Mouse (Mus musculus): Measurements from ENCODE around the gene H2-DMb2. TPM values are rescaled to one million over a fixed set of nuclear protein-coding genes. Genes with fewer than 3 reads are reported as not detected.

The H2-DMb2 gene
- total and polyA plus RNA-seq, 2 experiments from 2014 or later = 0.38 TPM; not detected in 1

DNA sequence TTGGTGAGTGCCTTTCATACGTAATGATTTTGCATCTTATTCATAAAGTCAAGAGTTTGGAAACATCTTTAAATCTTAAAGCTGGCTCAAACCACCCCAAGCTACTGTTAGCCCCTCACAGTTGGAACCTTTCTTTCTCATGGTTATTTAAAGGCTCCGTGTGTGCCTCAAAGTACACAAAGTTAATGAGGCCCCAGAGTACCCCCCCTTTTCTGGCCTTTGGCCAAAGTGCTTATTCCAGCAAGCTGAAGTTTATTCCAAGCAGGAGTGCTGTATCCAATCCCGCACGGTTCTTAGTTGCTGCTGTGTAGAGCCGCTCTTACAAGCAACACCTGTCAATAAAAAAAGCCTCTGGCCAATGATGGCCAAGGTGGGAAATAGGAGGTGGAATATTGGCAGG, 43.6 kb upstream of the H2-DMb2 start:
- H3K4me1 ChIP-seq (ENCODE audit: control insufficient read depth, insufficient read depth) = peaks cover 3% of the 10 kb centered on the region; the same call in 1 of the 2 replicates
- H3K36me3 ChIP-seq (replicated peaks; ENCODE audit: control insufficient read depth, insufficient read depth, low read length) = no peaks in the 10 kb centered on the region
- H3K4me2 ChIP-seq (ENCODE audit: low read depth, low read length) = no peak overlapping the region
- no peak for TF ChIP-seq CTCF (IDR thresholded peaks at IDR 0.05; ENCODE audit: low read depth)
- H3K27me3 ChIP-seq (ENCODE audit: control insufficient read depth, insufficient read depth, low read length) = 0 out of 2 replicates have a peak, but pooled peaks cover 1% of the 10 kb centered on the region
- H3K9ac ChIP-seq (replicated peaks; ENCODE audit: low read depth, low read length) = no peak overlapping the region
- no peaks in the 10 kb centered on the region for H3K9me3 ChIP-seq (replicated peaks; ENCODE audit: control insufficient read depth, low read length)
- no peak overlapping the region for H3K27ac ChIP-seq (ENCODE audit: low read depth)
- ATAC-seq (ENCODE audit: insufficient read depth, low read depth) (no peak), DNase-seq (ENCODE audit: low spot score) (no peak)
- H3K4me3 ChIP-seq (ENCODE audit: low read depth, low read length) = no peak overlapping the region
- 57% methylated on average over 5 of the region's 5 CpGs for WGBS

DNA sequence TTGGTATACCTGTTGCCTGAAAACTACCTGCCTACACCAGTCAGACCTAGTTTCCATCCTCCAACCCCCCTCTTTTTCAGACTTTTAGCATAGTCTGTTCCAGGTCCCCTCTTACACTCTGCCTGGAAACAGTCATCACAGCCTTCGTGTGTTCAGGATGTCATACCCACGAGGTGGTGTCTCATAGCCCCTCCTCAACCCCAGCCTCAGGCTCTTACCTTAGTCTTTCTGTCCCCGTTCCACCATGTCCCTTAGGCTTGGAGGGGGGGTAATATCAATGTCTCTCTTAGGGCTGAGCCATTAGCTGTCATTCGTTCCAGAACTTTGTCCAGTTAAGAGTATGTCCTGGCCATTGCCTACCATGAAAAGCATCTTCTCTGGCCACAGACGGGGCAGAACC, 41.9 kb upstream of the H2-DMb2 start:
- H3K9ac ChIP-seq (replicated peaks; ENCODE audit: low read depth, low read length) = no peak overlapping the region
- 26% methylated on average over 5 of the region's 5 CpGs for WGBS
- no peak for TF ChIP-seq EP300 (IDR thresholded peaks at IDR 0.05; ENCODE audit: low read depth)
- no peaks in the 10 kb centered on the region for H3K27me3 ChIP-seq (ENCODE audit: control insufficient read depth, insufficient read depth, low read length)
- no peaks in the 10 kb centered on the region for H3K36me3 ChIP-seq (replicated peaks; ENCODE audit: control insufficient read depth, insufficient read depth, low read length)
- no peak overlapping the region for H3K4me2 ChIP-seq (ENCODE audit: low read depth, low read length)
- no peak overlapping the region for H3K27ac ChIP-seq (ENCODE audit: low read depth)
- peaks cover 3% of the 10 kb centered on the region; the same call in 1 of the 2 replicates for H3K4me1 ChIP-seq (ENCODE audit: control insufficient read depth, insufficient read depth)
- ATAC-seq (ENCODE audit: insufficient read depth, low read depth) (no peak), DNase-seq (ENCODE audit: low spot score) (no peak)
- H3K9me3 ChIP-seq (replicated peaks; ENCODE audit: control insufficient read depth, low read length) = peaks cover 5% of the 10 kb centered on the region; the same call in 1 of the 2 replicates
- no peak overlapping the region for H3K4me3 ChIP-seq (ENCODE audit: low read depth, low read length)

DNA sequence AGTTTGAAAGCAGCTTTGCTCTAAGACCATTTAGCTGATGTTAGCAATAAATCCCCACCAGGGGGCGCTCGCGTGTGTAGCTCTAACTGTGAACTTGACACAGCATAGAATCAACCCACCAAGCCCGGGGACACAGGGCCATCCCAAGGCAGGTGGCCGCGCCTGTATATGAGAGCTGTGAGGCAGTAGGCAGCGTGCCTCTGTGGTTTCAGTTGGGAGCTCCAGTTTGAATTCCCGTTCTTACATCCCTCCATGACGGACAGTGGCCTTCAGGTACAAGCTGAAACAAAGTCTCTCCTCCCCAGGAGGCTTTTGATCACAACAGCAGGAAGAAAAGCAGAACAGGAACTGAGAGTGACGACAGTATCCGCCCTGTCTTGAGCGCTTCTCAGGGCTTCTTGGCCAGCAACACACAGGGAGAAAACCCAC, 41.5 kb upstream of the H2-DMb2 start:
- Histone ChIP-seq H3K36me3 (replicated peaks; ENCODE audit: control insufficient read depth, insufficient read depth, low read length) (no peaks in the 10 kb centered on the region), H3K4me3 (ENCODE audit: low read depth, low read length) (peak overlapping the region; percentile 24; the same call in 1 of the 2 replicates), H3K4me2 (ENCODE audit: low read depth, low read length) (peak overlapping the region; percentile 49), H3K9ac (replicated peaks; ENCODE audit: low read depth, low read length) (no peak overlapping the region), H3K4me1 (ENCODE audit: control insufficient read depth, insufficient read depth) (peaks cover 3% of the 10 kb centered on the region; the same call in 1 of the 2 replicates), H3K27me3 (ENCODE audit: control insufficient read depth, insufficient read depth, low read length) (no peaks in the 10 kb centered on the region), H3K9me3 (replicated peaks; ENCODE audit: control insufficient read depth, low read length) (peaks cover 5% of the 10 kb centered on the region; the same call in 1 of the 2 replicates), H3K27ac (ENCODE audit: low read depth) (no peak overlapping the region)
- TF ChIP-seq CTCF (IDR thresholded peaks at IDR 0.05; ENCODE audit: low read depth) (peak; percentile 84), EP300 (IDR thresholded peaks at IDR 0.05; ENCODE audit: low read depth) (no peak)
- ATAC-seq (ENCODE audit: insufficient read depth, low read depth) (peak; percentile 84), DNase-seq (ENCODE audit: low spot score) (peak; percentile 86)
- 5% methylated on average over 12 of the region's 12 CpGs for WGBS

DNA sequence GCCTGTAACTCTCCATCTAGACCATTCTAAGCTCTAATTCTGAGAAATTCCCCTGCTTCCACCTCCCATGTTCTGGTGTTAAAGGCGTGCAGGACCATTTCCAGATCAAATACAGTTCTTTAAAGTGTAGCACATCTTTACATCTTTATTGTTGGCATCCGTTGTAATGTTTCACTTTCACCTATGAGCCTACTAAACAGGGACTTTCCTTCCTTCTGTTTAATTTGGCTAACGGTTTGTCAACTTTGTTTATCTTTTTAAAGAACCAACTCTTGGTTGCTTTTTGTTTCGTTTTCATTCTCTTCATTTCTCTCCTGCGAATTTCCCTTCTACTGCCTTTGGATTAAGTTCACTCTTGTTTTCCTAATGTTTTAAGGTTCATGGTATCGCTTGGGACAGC, 40.3 kb upstream of the H2-DMb2 start:
- DNase-seq (ENCODE audit: low spot score) = no peak
- H3K4me1 ChIP-seq (ENCODE audit: control insufficient read depth, insufficient read depth) = peaks cover 3% of the 10 kb centered on the region; the same call in 1 of the 2 replicates
- 64% methylated on average over 6 of the region's 6 CpGs for WGBS
- H3K9me3 ChIP-seq (replicated peaks; ENCODE audit: control insufficient read depth, low read length) = peaks cover 5% of the 10 kb centered on the region; the same call in 1 of the 2 replicates
- ATAC-seq (ENCODE audit: insufficient read depth, low read depth) = no peak
- TF ChIP-seq CTCF (IDR thresholded peaks at IDR 0.05; ENCODE audit: low read depth) (no peak), EP300 (IDR thresholded peaks at IDR 0.05; ENCODE audit: low read depth) (no peak)
- H3K4me2 ChIP-seq (ENCODE audit: low read depth, low read length) = no peak overlapping the region
- no peak overlapping the region for H3K4me3 ChIP-seq (ENCODE audit: low read depth, low read length)
- no peak overlapping the region for H3K27ac ChIP-seq (ENCODE audit: low read depth)
- H3K9ac ChIP-seq (replicated peaks; ENCODE audit: low read depth, low read length) = no peak overlapping the region
- H3K27me3 ChIP-seq (ENCODE audit: control insufficient read depth, insufficient read depth, low read length) = no peaks in the 10 kb centered on the region
- no peaks in the 10 kb centered on the region for H3K36me3 ChIP-seq (replicated peaks; ENCODE audit: control insufficient read depth, insufficient read depth, low read length)

DNA sequence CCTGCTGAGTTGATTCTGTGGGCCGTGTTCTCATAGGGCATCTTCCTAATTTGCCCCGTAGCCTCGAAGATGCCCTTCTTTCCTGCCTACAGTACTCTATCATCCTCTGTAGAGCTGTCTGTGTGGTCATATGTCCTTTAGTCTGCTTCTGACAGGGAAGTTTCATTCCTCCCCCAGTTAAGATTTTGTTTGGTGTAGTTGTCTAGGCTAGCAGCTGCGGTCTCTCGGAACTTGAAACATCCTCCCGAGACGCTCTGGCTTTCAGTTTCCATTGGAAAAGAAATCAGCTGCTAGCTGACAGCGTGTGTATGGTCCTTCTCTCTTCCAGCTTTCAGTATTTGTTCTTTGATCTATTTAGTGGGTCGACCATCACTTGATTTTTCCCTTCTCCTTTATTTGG, 38.3 kb upstream of the H2-DMb2 start:
- no peak for TF ChIP-seq EP300 (IDR thresholded peaks at IDR 0.05; ENCODE audit: low read depth)
- TF ChIP-seq CTCF (IDR thresholded peaks at IDR 0.05; ENCODE audit: low read depth) = no peak
- Histone ChIP-seq H3K27me3 (ENCODE audit: control insufficient read depth, insufficient read depth, low read length) (no peaks in the 10 kb centered on the region), H3K4me3 (ENCODE audit: low read depth, low read length) (no peak overlapping the region), H3K36me3 (replicated peaks; ENCODE audit: control insufficient read depth, insufficient read depth, low read length) (0 out of 2 replicates have a peak, but pooled peaks cover 3% of the 10 kb centered on the region), H3K27ac (ENCODE audit: low read depth) (no peak overlapping the region), H3K4me1 (ENCODE audit: control insufficient read depth, insufficient read depth) (no peaks in the 10 kb centered on the region), H3K9ac (replicated peaks; ENCODE audit: low read depth, low read length) (no peak overlapping the region), H3K9me3 (replicated peaks; ENCODE audit: control insufficient read depth, low read length) (peaks cover 5% of the 10 kb centered on the region; the same call in 1 of the 2 replicates), H3K4me2 (ENCODE audit: low read depth, low read length) (no peak overlapping the region)
- WGBS = 79% methylated on average over 9 of the region's 9 CpGs
- no peak for ATAC-seq (ENCODE audit: insufficient read depth, low read depth)
- no peak for DNase-seq (ENCODE audit: low spot score)

DNA sequence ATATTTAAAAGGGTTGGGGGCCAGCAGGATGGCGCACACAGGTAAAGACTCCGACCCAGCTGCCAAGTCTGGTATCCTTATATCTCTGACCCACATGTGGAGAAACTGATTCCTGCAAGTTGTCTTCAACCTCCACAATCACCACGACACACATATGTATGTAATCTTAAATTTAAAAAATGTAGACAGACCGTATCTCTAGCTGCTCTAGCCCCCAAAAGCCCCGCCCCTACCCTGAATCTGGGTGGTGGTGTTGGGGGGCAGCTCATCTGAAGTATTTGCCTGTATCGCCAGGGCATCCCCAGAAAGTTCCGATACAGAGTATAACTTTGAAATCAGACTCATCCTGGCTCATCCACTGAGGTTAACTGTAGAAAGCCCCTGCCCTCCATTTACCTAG, 36.6 kb upstream of the H2-DMb2 start:
- H3K4me3 ChIP-seq (ENCODE audit: low read depth, low read length) = no peak overlapping the region
- peaks cover 21% of the 10 kb centered on the region for H3K36me3 ChIP-seq (replicated peaks; ENCODE audit: control insufficient read depth, insufficient read depth, low read length)
- ATAC-seq (ENCODE audit: insufficient read depth, low read depth) (no peak), DNase-seq (ENCODE audit: low spot score) (no peak)
- H3K9me3 ChIP-seq (replicated peaks; ENCODE audit: control insufficient read depth, low read length) = peaks cover 5% of the 10 kb centered on the region; the same call in 1 of the 2 replicates
- no peak for TF ChIP-seq CTCF (IDR thresholded peaks at IDR 0.05; ENCODE audit: low read depth)
- H3K27me3 ChIP-seq (ENCODE audit: control insufficient read depth, insufficient read depth, low read length) = no peaks in the 10 kb centered on the region
- no peak overlapping the region for H3K27ac ChIP-seq (ENCODE audit: low read depth)
- 79% methylated on average over 7 of the region's 7 CpGs for WGBS
- no peak overlapping the region for H3K4me2 ChIP-seq (ENCODE audit: low read depth, low read length)
- no peak overlapping the region for H3K9ac ChIP-seq (replicated peaks; ENCODE audit: low read depth, low read length)
- H3K4me1 ChIP-seq (ENCODE audit: control insufficient read depth, insufficient read depth) = no peaks in the 10 kb centered on the region

Measured in heart, postnatal 0 days (tissue).